Mouse (Mus musculus) embryonic stem cell, embryonic (primary cell): ENCODE results near the gene Lama2.

Source experiments
- CTCF ChIA-PET, 4 experiments: fragments of 300-600 bp in 2 of 4; fragments of 350-600 bp in 2 of 4; sonication (Branson Sonifier 250); formaldehyde crosslinking; loops; one replicate each; lab custom pipeline; 2022; ENCODE audit warnings: inconsistent platforms in 2 of 4; lab: Charles Lee
- POLR2A ChIA-PET, 4 experiments: fragments of 300-600 bp in 2 of 4; fragments of 350-600 bp in 2 of 4; sonication (Branson Sonifier 250); formaldehyde crosslinking; loops; one replicate each; lab custom pipeline; 2022; ENCODE audit warnings: antibody characterized with exemption in 4 of 4, inconsistent platforms in 1 of 4; lab: Charles Lee

The Lama2 gene

GRCm38 (mm10) chr10:27222639-27223315, 396.8 kb downstream of the Lama2 start:
- ChIA-PET CTCF (no interaction called here), POLR2A (no interaction called here)

- ChIA-PET CTCF (no interaction called here), POLR2A (no interaction called here)
Measured at GRCm38 (mm10) chr10:27219698-27220097, 399.9 kb downstream of the Lama2 start.

GRCm38 (mm10) chr10:27207320-27207719, 412.2 kb downstream of the Lama2 start:
- POLR2A ChIA-PET = no interaction called here
- CTCF ChIA-PET = no interaction called here

- CTCF ChIA-PET = no interaction called here
- POLR2A ChIA-PET = no interaction called here
Measured at GRCm38 (mm10) chr10:27198443-27198842, 421.1 kb downstream of the Lama2 start.

GRCm38 (mm10) chr10:27193986-27194908, 425.3 kb downstream of the Lama2 start:
- ChIA-PET POLR2A (interaction anchor here in 1 of 4 experiments (0.7 kb wide), 1 partner anchor 1557 kb away, joined by 4 read pairs; no protein-coding TSS in a partner anchor), CTCF (no interaction called here)

GRCm38 (mm10) chr10:27188630-27189365, 430.8 kb downstream of the Lama2 start:
- POLR2A ChIA-PET = no interaction called here
- CTCF ChIA-PET = no interaction called here

- ChIA-PET POLR2A (no interaction called here), CTCF (interaction anchor here in 1 of 4 experiments (0.6 kb wide), 1 partner anchor 1170 kb away, joined by 3 read pairs; no protein-coding TSS in a partner anchor)
Measured at GRCm38 (mm10) chr10:27184185-27184584, 435.4 kb downstream of the Lama2 start.

GRCm38 (mm10) chr10:27174271-27174670, 445.3 kb downstream of the Lama2 start:
- ChIA-PET POLR2A (no interaction called here), CTCF (no interaction called here)

- ChIA-PET POLR2A (no interaction called here), CTCF (no interaction called here)
Measured at GRCm38 (mm10) chr10:27164738-27165137, 454.8 kb downstream of the Lama2 start.

GRCm38 (mm10) chr10:27162364-27162763, 457.2 kb downstream of the Lama2 start:
- ChIA-PET POLR2A (no interaction called here), CTCF (interaction anchor here in 3 of 4 experiments (0.5 to 1.1 kb wide), 5 partner anchors 9 to 1550 kb away, joined by 3 to 8 read pairs (median 3); no protein-coding TSS in a partner anchor)

- CTCF ChIA-PET = no interaction called here
- POLR2A ChIA-PET = no interaction called here
Measured at GRCm38 (mm10) chr10:27150220-27150619, 469.3 kb downstream of the Lama2 start.

- ChIA-PET CTCF (no interaction called here), POLR2A (no interaction called here)
Measured at GRCm38 (mm10) chr10:27140422-27140821, 479.1 kb downstream of the Lama2 start.

GRCm38 (mm10) chr10:27135768-27136167, 483.8 kb downstream of the Lama2 start:
- CTCF ChIA-PET = no interaction called here
- POLR2A ChIA-PET = no interaction called here

GRCm38 (mm10) chr10:27133135-27133534, 486.4 kb downstream of the Lama2 start:
- ChIA-PET POLR2A (no interaction called here), CTCF (no interaction called here)

- ChIA-PET CTCF (no interaction called here), POLR2A (no interaction called here)
Measured at GRCm38 (mm10) chr10:27127454-27127853, 492.1 kb downstream of the Lama2 start.

- CTCF ChIA-PET = no interaction called here
- POLR2A ChIA-PET = no interaction called here
Measured at GRCm38 (mm10) chr10:27123763-27124162, 495.8 kb downstream of the Lama2 start.

- ChIA-PET CTCF (no interaction called here), POLR2A (no interaction called here)
Measured at GRCm38 (mm10) chr10:27117815-27118214, 501.7 kb downstream of the Lama2 start.

- POLR2A ChIA-PET = no interaction called here
- CTCF ChIA-PET = no interaction called here
Measured at GRCm38 (mm10) chr10:27116938-27117647, 502.5 kb downstream of the Lama2 start.

- POLR2A ChIA-PET = no interaction called here
Measured at GRCm38 (mm10) chr10:27114131-27114530, 505.4 kb downstream of the Lama2 start.

More at GRCm38 (mm10) chr10:27114131-27114530, 505.4 kb downstream of the Lama2 start:
- CTCF ChIA-PET = no interaction called here
